Mouse (Mus musculus) forebrain, embryonic 14.5 days (tissue): Measurements from ENCODE around the gene Vgll1. TPM values are rescaled to one million over a fixed set of nuclear protein-coding genes. Genes with fewer than 3 reads are reported as not detected.

ENCODE experiments used
- ATAC-seq: fragments of 200-750 bp; cut with Nextera tagmentation; 2 replicates; pipeline ENCODE4 v1.8.0; 2017; ENCODE audit warnings: mild to moderate bottlenecking, moderate library complexity
- DNase-seq: peaks from one replicate; pipeline ENCODE4 v3.0.0-alpha.2; 2015; ENCODE audit warnings: low spot score
- H3K27ac ChIP-seq: fragments of 300-500 bp; sonication (generic); 2 replicates; pipeline ENCODE4 v1.5.1; 2014; ENCODE audit warnings: low read depth, mild to moderate bottlenecking, control low read depth, low read length, moderate library complexity
- H3K27me3 ChIP-seq: fragments of 300-500 bp; sonication (generic); replicated peaks from 2 replicates; pipeline ENCODE4 v1.6.1; 2014; ENCODE audit warnings: low read length, control low read depth, mixed read lengths; ENCODE audit not compliant: control insufficient read depth, insufficient read depth
- H3K36me3 ChIP-seq: fragments of 300-500 bp; sonication (generic); 2 replicates; pipeline ENCODE4 v1.6.1; 2014; ENCODE audit warnings: low read length, control low read depth; ENCODE audit not compliant: control insufficient read depth, insufficient read depth
- H3K4me1 ChIP-seq: fragments of 300-500 bp; sonication (generic); 2 replicates; pipeline ENCODE4 v1.6.1; 2014; ENCODE audit warnings: antibody characterized with exemption, low read length, control low read depth; ENCODE audit not compliant: control insufficient read depth, insufficient read depth
- H3K4me2 ChIP-seq: fragments of 300-500 bp; sonication (generic); 2 replicates; pipeline ENCODE4 v1.6.1; 2014; ENCODE audit warnings: mild to moderate bottlenecking, control low read depth, low read length
- H3K4me3 ChIP-seq: fragments of 300-500 bp; sonication (generic); 2 replicates; pipeline ENCODE4 v1.5.1; 2014; ENCODE audit warnings: low read depth, low read length, control low read depth
- H3K9ac ChIP-seq: fragments of 300-500 bp; sonication (generic); 2 replicates; pipeline ENCODE4 v1.6.1; 2014; ENCODE audit warnings: mild to moderate bottlenecking, low read length, control low read depth, moderate library complexity
- H3K9me3 ChIP-seq: fragments of 300-500 bp; sonication (generic); replicated peaks from 2 replicates; pipeline ENCODE4 v1.6.1; 2016; ENCODE audit warnings: low read length, control low read depth, mixed read lengths; ENCODE audit not compliant: control insufficient read depth
- WGBS: fragments of 180-500 bp; shearing (Covaris S2); extraction: QIAGEN DNeasy Blood & Tissue Kit; methylation state at CpG from one replicate; pipeline ENCODE4 v1.1.7; 2014; 5-methylcytosine and 5-hydroxymethylcytosine counted together
- polyA plus RNA-seq: library from polyadenylated mRNA; unstranded; fragments of >200 nt; fragmentation: Nextera tagmentation; extraction: Ambion mirVana; gene quantifications from 2 replicates; pipeline ENCODE4 v1.2.1, GENCODE M21; 2014

Gene Vgll1
- not detected in 2 replicates for polyA plus RNA-seq

GRCm38 (mm10) chrX:57087806-57088205 lies at the start of gene Vgll1:
Gene Vgll1 (plus strand): TSS chrX:57088106.
- H3K36me3 ChIP-seq = no peaks in the 10 kb centered on the region
- H3K4me3 ChIP-seq = no peak within 1 kb of the TSS
- H3K27me3 ChIP-seq = no peaks in the 10 kb centered on the region
- H3K9me3 ChIP-seq = no peaks in the 10 kb centered on the region
- ATAC-seq = no peak
- no peak within 1 kb of the TSS for H3K4me2 ChIP-seq
- no peak within 1 kb of the TSS for H3K9ac ChIP-seq
- DNase-seq = no peak
- no peaks in the 10 kb centered on the region for H3K4me1 ChIP-seq
- WGBS = 85% methylated on average over 4 of the region's 4 CpGs
- no peak within 1 kb of the TSS for H3K27ac ChIP-seq

- Histone ChIP-seq H3K36me3 (no peaks in the 10 kb centered on the region), H3K27me3 (no peaks in the 10 kb centered on the region), H3K27ac (no peak within 1 kb of the TSS), H3K9ac (no peak within 1 kb of the TSS), H3K4me1 (no peaks in the 10 kb centered on the region), H3K9me3 (no peaks in the 10 kb centered on the region), H3K4me3 (no peak within 1 kb of the TSS), H3K4me2 (no peak within 1 kb of the TSS)
- no peak for DNase-seq
- WGBS = 82% methylated on average over 5 of the region's 5 CpGs
- no peak for ATAC-seq
Observed at GRCm38 (mm10) chrX:57042774-57043173, 45.1 kb upstream of the Vgll1 start, which contains the start of gene Brs3. Gene Brs3 (plus strand): TSS chrX:57043074.

GRCm38 (mm10) chrX:57043869-57044268 lies 44.0 kb upstream of the Vgll1 start:
- Histone ChIP-seq H3K36me3 (no peaks in the 10 kb centered on the region), H3K4me2 (no peak overlapping the region), H3K27ac (no peak overlapping the region), H3K27me3 (no peaks in the 10 kb centered on the region), H3K9ac (no peak overlapping the region), H3K9me3 (no peaks in the 10 kb centered on the region), H3K4me3 (no peak overlapping the region), H3K4me1 (no peaks in the 10 kb centered on the region)
- ATAC-seq = no peak
- DNase-seq = peak; percentile 2
- 72% methylated on average over 6 of the region's 6 CpGs for WGBS

GRCm38 (mm10) chrX:57052848-57053173 lies 35.1 kb upstream of the Vgll1 start:
- Histone ChIP-seq H3K27ac (peak overlapping the region; percentile 93; the same call in 1 of the 2 replicates), H3K4me2 (peak overlapping the region; percentile 45), H3K4me3 (peak overlapping the region; percentile 48), H3K36me3 (peaks cover 8% of the 10 kb centered on the region; the same call in 1 of the 2 replicates), H3K9ac (peak overlapping the region; percentile 66), H3K4me1 (no peaks in the 10 kb centered on the region), H3K9me3 (no peaks in the 10 kb centered on the region), H3K27me3 (no peaks in the 10 kb centered on the region)
- ATAC-seq (peak; percentile 67), DNase-seq (no peak)
- 29% methylated on average over 4 of the region's 4 CpGs for WGBS

GRCm38 (mm10) chrX:57053174-57053992 lies 34.5 kb upstream of the Vgll1 start, which contains the start of gene Htatsf1:
Gene Htatsf1 (plus strand): TSS chrX:57053583.
- Histone ChIP-seq H3K9ac (peak within 1 kb of the TSS; percentile 66), H3K4me1 (no peaks in the 10 kb centered on the region), H3K9me3 (no peaks in the 10 kb centered on the region), H3K4me2 (peak within 1 kb of the TSS; percentile 53), H3K27ac (peak within 1 kb of the TSS; percentile 93), H3K4me3 (peak within 1 kb of the TSS; percentile 48), H3K27me3 (no peaks in the 10 kb centered on the region), H3K36me3 (peaks cover 9% of the 10 kb centered on the region; the same call in 1 of the 2 replicates)
- 33% methylated on average over 85 of the region's 85 CpGs for WGBS
- ATAC-seq = peak; percentile 96
- DNase-seq = peak; percentile 83

- no peak overlapping the region for H3K27ac ChIP-seq
- H3K9me3 ChIP-seq = no peaks in the 10 kb centered on the region
- H3K9ac ChIP-seq = peak overlapping the region; percentile 66
- H3K36me3 ChIP-seq = peaks cover 12% of the 10 kb centered on the region; the same call in 1 of the 2 replicates
- H3K4me2 ChIP-seq = peak overlapping the region; percentile 53
- 34% methylated on average over 11 of the region's 11 CpGs for WGBS
- H3K4me1 ChIP-seq = no peaks in the 10 kb centered on the region
- no peaks in the 10 kb centered on the region for H3K27me3 ChIP-seq
- DNase-seq (no peak), ATAC-seq (peak; percentile 4; the same call in 1 of the 2 replicates)
- peak overlapping the region; percentile 48 for H3K4me3 ChIP-seq
Observed at GRCm38 (mm10) chrX:57053993-57054385, 33.9 kb upstream of the Vgll1 start.

- Histone ChIP-seq H3K4me3 (no peak overlapping the region), H3K4me1 (no peaks in the 10 kb centered on the region), H3K36me3 (no peaks in the 10 kb centered on the region), H3K9me3 (no peaks in the 10 kb centered on the region), H3K27ac (no peak overlapping the region), H3K4me2 (no peak overlapping the region), H3K9ac (no peak overlapping the region), H3K27me3 (no peaks in the 10 kb centered on the region)
- DNase-seq (no peak), ATAC-seq (no peak)
- 83% methylated on average over 5 of the region's 5 CpGs for WGBS
Observed at GRCm38 (mm10) chrX:57081496-57081895, 6.4 kb upstream of the Vgll1 start.

- Histone ChIP-seq H3K4me2 (no peak overlapping the region), H3K36me3 (no peaks in the 10 kb centered on the region), H3K9me3 (no peaks in the 10 kb centered on the region), H3K27ac (no peak overlapping the region), H3K9ac (no peak overlapping the region), H3K4me1 (no peaks in the 10 kb centered on the region), H3K27me3 (no peaks in the 10 kb centered on the region), H3K4me3 (no peak overlapping the region)
- no peak for ATAC-seq
- 67% methylated on average over 1 of the region's 1 CpGs for WGBS
- peak; percentile 11 for DNase-seq
Observed at GRCm38 (mm10) chrX:57103415-57103814, 15.5 kb downstream of the Vgll1 start.

- no peak overlapping the region for H3K27ac ChIP-seq
- no peak for DNase-seq
- H3K27me3 ChIP-seq = no peaks in the 10 kb centered on the region
- 90% methylated on average over 3 of the region's 3 CpGs for WGBS
- no peaks in the 10 kb centered on the region for H3K4me1 ChIP-seq
- H3K9ac ChIP-seq = no peak overlapping the region
- no peak overlapping the region for H3K4me2 ChIP-seq
- no peaks in the 10 kb centered on the region for H3K9me3 ChIP-seq
- H3K4me3 ChIP-seq = no peak overlapping the region
- no peaks in the 10 kb centered on the region for H3K36me3 ChIP-seq
- ATAC-seq = no peak
Observed at GRCm38 (mm10) chrX:57106956-57107355, 19.1 kb downstream of the Vgll1 start.
